Mouse (Mus musculus) forebrain, embryonic 10.5 days (tissue): Measurements from ENCODE around the gene Sh3bgrl3. TPM values are rescaled to one million over a fixed set of nuclear protein-coding genes. Genes with fewer than 3 reads are reported as not detected.
A peak's percentile ranks its signal among the peaks of the same experiment; 100 is the strongest.

Experiments used
- DNase-seq: peaks from one replicate; pipeline ENCODE4 v3.0.0-alpha.2; 2017; ENCODE audit warnings: low spot score; ENCODE audit errors: extremely low spot score
- H3K27ac ChIP-seq: fragments of 300-500 bp; sonication (generic); 2 replicates; pipeline ENCODE4 v1.5.1; 2016; ENCODE audit warnings: mild to moderate bottlenecking
- H3K27me3 ChIP-seq: fragments of 300-500 bp; sonication (generic); 2 replicates; pipeline ENCODE4 v1.6.1; 2016; ENCODE audit warnings: mild to moderate bottlenecking; ENCODE audit not compliant: poor library complexity, severe bottlenecking
- H3K36me3 ChIP-seq: fragments of 300-500 bp; sonication (generic); replicated peaks from 2 replicates; pipeline ENCODE4 v1.6.1; 2016; ENCODE audit warnings: mild to moderate bottlenecking, moderate library complexity
- H3K4me1 ChIP-seq: fragments of 300-500 bp; sonication (generic); 2 replicates; pipeline ENCODE4 v1.6.1; 2016
- H3K4me3 ChIP-seq: fragments of 300-500 bp; sonication (generic); 2 replicates; pipeline ENCODE4 v1.5.1; 2016; ENCODE audit warnings: mild to moderate bottlenecking, moderate library complexity
- H3K9me3 ChIP-seq: fragments of 300-500 bp; sonication (generic); 2 replicates; pipeline ENCODE4 v1.6.1; 2016; ENCODE audit warnings: mild to moderate bottlenecking, moderate library complexity
- WGBS: fragments of 180-500 bp; shearing (Covaris S2); methylation state at CpG from one replicate; pipeline ENCODE4 v1.1.7; 2016; 5-methylcytosine and 5-hydroxymethylcytosine counted together
- polyA plus RNA-seq: library from polyadenylated mRNA; unstranded; fragments of >200 nt; fragmentation: Nextera tagmentation; extraction: Ambion mirVana; gene quantifications from 2 replicates; pipeline ENCODE4 v1.2.1, GENCODE M21; 2016

Gene Sh3bgrl3
- polyA plus RNA-seq, 1 experiment from 2014 or later = 270 TPM

- Histone ChIP-seq H3K36me3 (no peaks in the 10 kb centered on the region), H3K4me3 (no peak overlapping the region), H3K4me1 (peaks cover 10% of the 10 kb centered on the region), H3K9me3 (no peaks in the 10 kb centered on the region), H3K27ac (no peak overlapping the region), H3K27me3 (no peaks in the 10 kb centered on the region)
- DNase-seq = no peak
- 74% methylated on average over 8 of the region's 8 CpGs for WGBS
These were observed 30.0 kb downstream of the Sh3bgrl3 start for GRCm38 (mm10) chr4:134098628-134099027.

GRCm38 (mm10) chr4:134097015-134097608 is 31.5 kb downstream of the Sh3bgrl3 start:
- H3K27ac ChIP-seq = no peak overlapping the region
- 79% methylated on average over 5 of the region's 5 CpGs for WGBS
- no peaks in the 10 kb centered on the region for H3K4me1 ChIP-seq
- no peaks in the 10 kb centered on the region for H3K36me3 ChIP-seq
- no peaks in the 10 kb centered on the region for H3K9me3 ChIP-seq
- DNase-seq = no peak
- no peaks in the 10 kb centered on the region for H3K27me3 ChIP-seq
- H3K4me3 ChIP-seq = no peak overlapping the region

GRCm38 (mm10) chr4:134096120-134096519 is 32.5 kb downstream of the Sh3bgrl3 start:
- no peaks in the 10 kb centered on the region for H3K9me3 ChIP-seq
- no peaks in the 10 kb centered on the region for H3K27me3 ChIP-seq
- no peak overlapping the region for H3K27ac ChIP-seq
- H3K4me3 ChIP-seq = no peak overlapping the region
- no peaks in the 10 kb centered on the region for H3K4me1 ChIP-seq
- WGBS = 88% methylated on average over 3 of the region's 3 CpGs
- DNase-seq = no peak
- no peaks in the 10 kb centered on the region for H3K36me3 ChIP-seq

GRCm38 (mm10) chr4:134094923-134095547 is 33.6 kb downstream of the Sh3bgrl3 start, which contains the start of gene Cd52:
Gene Cd52, minus strand, starts transcription at chr4:134095082.
- Histone ChIP-seq H3K27me3 (no peaks in the 10 kb centered on the region), H3K9me3 (no peaks in the 10 kb centered on the region), H3K36me3 (no peaks in the 10 kb centered on the region), H3K4me3 (no peak within 1 kb of the TSS), H3K27ac (no peak within 1 kb of the TSS), H3K4me1 (no peaks in the 10 kb centered on the region)
- no peak for DNase-seq
- 69% methylated on average over 3 of the region's 3 CpGs for WGBS

GRCm38 (mm10) chr4:134094004-134094564 is 34.5 kb downstream of the Sh3bgrl3 start:
- Histone ChIP-seq H3K9me3 (no peaks in the 10 kb centered on the region), H3K4me1 (no peaks in the 10 kb centered on the region), H3K4me3 (no peak overlapping the region), H3K27me3 (no peaks in the 10 kb centered on the region), H3K36me3 (no peaks in the 10 kb centered on the region), H3K27ac (no peak overlapping the region)
- no peak for DNase-seq
- 90% methylated on average over 7 of the region's 7 CpGs for WGBS

- H3K4me3 ChIP-seq = no peak overlapping the region
- no peaks in the 10 kb centered on the region for H3K36me3 ChIP-seq
- no peaks in the 10 kb centered on the region for H3K27me3 ChIP-seq
- no peaks in the 10 kb centered on the region for H3K9me3 ChIP-seq
- no peaks in the 10 kb centered on the region for H3K4me1 ChIP-seq
- DNase-seq = no peak
- H3K27ac ChIP-seq = no peak overlapping the region
- WGBS = 73% methylated on average over 6 of the region's 6 CpGs
These were observed 36.0 kb downstream of the Sh3bgrl3 start for GRCm38 (mm10) chr4:134092382-134093288.

GRCm38 (mm10) chr4:134091225-134091529 is 37.4 kb downstream of the Sh3bgrl3 start:
- H3K4me1 ChIP-seq = no peaks in the 10 kb centered on the region
- no peaks in the 10 kb centered on the region for H3K27me3 ChIP-seq
- H3K9me3 ChIP-seq = no peaks in the 10 kb centered on the region
- H3K27ac ChIP-seq = no peak overlapping the region
- H3K36me3 ChIP-seq = no peaks in the 10 kb centered on the region
- no peak overlapping the region for H3K4me3 ChIP-seq
- 90% methylated on average over 6 of the region's 6 CpGs for WGBS
- no peak for DNase-seq

- no peaks in the 10 kb centered on the region for H3K27me3 ChIP-seq
- WGBS = 88% methylated on average over 16 of the region's 16 CpGs
- DNase-seq = no peak
- no peaks in the 10 kb centered on the region for H3K36me3 ChIP-seq
- no peak overlapping the region for H3K27ac ChIP-seq
- no peaks in the 10 kb centered on the region for H3K9me3 ChIP-seq
- H3K4me3 ChIP-seq = no peak overlapping the region
- H3K4me1 ChIP-seq = no peaks in the 10 kb centered on the region
These were observed 37.9 kb downstream of the Sh3bgrl3 start for GRCm38 (mm10) chr4:134090521-134091224.

GRCm38 (mm10) chr4:134089029-134089428 is 39.6 kb downstream of the Sh3bgrl3 start:
- H3K36me3 ChIP-seq = no peaks in the 10 kb centered on the region
- H3K27me3 ChIP-seq = no peaks in the 10 kb centered on the region
- WGBS = 82% methylated on average over 9 of the region's 9 CpGs
- no peak for DNase-seq
- H3K9me3 ChIP-seq = no peaks in the 10 kb centered on the region; the same call in 1 of the 2 replicates
- H3K4me3 ChIP-seq = no peak overlapping the region
- H3K27ac ChIP-seq = no peak overlapping the region
- H3K4me1 ChIP-seq = no peaks in the 10 kb centered on the region

GRCm38 (mm10) chr4:134087412-134087811 is 41.2 kb downstream of the Sh3bgrl3 start:
- no peak overlapping the region for H3K27ac ChIP-seq
- peaks cover 14% of the 10 kb centered on the region for H3K27me3 ChIP-seq
- no peaks in the 10 kb centered on the region; the same call in 1 of the 2 replicates for H3K9me3 ChIP-seq
- H3K36me3 ChIP-seq = no peaks in the 10 kb centered on the region
- WGBS = 54% methylated on average over 7 of the region's 7 CpGs
- H3K4me1 ChIP-seq = peaks cover 5% of the 10 kb centered on the region
- DNase-seq = peak; percentile 52
- no peak overlapping the region for H3K4me3 ChIP-seq

- H3K27me3 ChIP-seq = peaks cover 35% of the 10 kb centered on the region
- no peak for DNase-seq
- WGBS = 85% methylated on average over 4 of the region's 4 CpGs
- no peak overlapping the region for H3K4me3 ChIP-seq
- H3K9me3 ChIP-seq = no peaks in the 10 kb centered on the region; the same call in 1 of the 2 replicates
- H3K4me1 ChIP-seq = peaks cover 18% of the 10 kb centered on the region
- no peaks in the 10 kb centered on the region for H3K36me3 ChIP-seq
- H3K27ac ChIP-seq = no peak overlapping the region
These were observed 43.6 kb downstream of the Sh3bgrl3 start for GRCm38 (mm10) chr4:134084999-134085398.

- Histone ChIP-seq H3K36me3 (no peaks in the 10 kb centered on the region), H3K4me3 (peak overlapping the region; percentile 67), H3K27me3 (peaks cover 41% of the 10 kb centered on the region), H3K4me1 (peaks cover 28% of the 10 kb centered on the region), H3K27ac (peak overlapping the region; percentile 72), H3K9me3 (no peaks in the 10 kb centered on the region; the same call in 1 of the 2 replicates)
- 17% methylated on average over 7 of the region's 7 CpGs for WGBS
- DNase-seq = no peak
These were observed 46.1 kb downstream of the Sh3bgrl3 start for GRCm38 (mm10) chr4:134082460-134082859.
